ENCODE assay signal across 8 mouse cellular contexts in genomic region chr17:29237267-29237771, GRCm38 (mm10). TPM values are rescaled to one million over a fixed set of nuclear protein-coding genes. Genes with fewer than 3 reads are reported as not detected.
DNase-seq lines count a peak whose midpoint lies in the region; ATAC-seq and TF ChIP-seq lines count a peak whose summit lies in the region.

No protein-coding gene starts in this region.

- 1% methylated on average over 31 of the region's 32 CpGs for WGBS in kidney, embryonic 14.5 days
- WGBS in hindbrain, embryonic 15.5 days: under 1% methylated on average over 32 of the region's 32 CpGs
- WGBS in midbrain, postnatal 0 days: 2% methylated on average over 24 of the region's 32 CpGs

- no peak for DNase-seq in kidney, adult 9 months
- peak; percentile 52 for DNase-seq in embryo, embryonic 9.5 days (ENCODE audit: extremely low spot score)
- DNase-seq in midbrain, postnatal 0 days (ENCODE audit: low spot score): no peak
- DNase-seq in c-Kit-positive CD71-positive TER-119-positive erythroid progenitor cells, embryonic 14.5 days (ENCODE audit: low spot score): no peak
- DNase-seq in cerebellum, postnatal 36 days: no peak
- no peak for DNase-seq in left cerebral cortex, adult 11 months (ENCODE audit: low spot score)

- peak overlapping the region; percentile 99 for H3K4me2 ChIP-seq in kidney, embryonic 14.5 days (replicated peaks; ENCODE audit: low read depth, low read length)
- peak overlapping the region; percentile 98 for H3K4me2 ChIP-seq in hindbrain, embryonic 15.5 days
- peak overlapping the region; percentile 90 for H3K4me2 ChIP-seq in midbrain, postnatal 0 days (ENCODE audit: low read depth, low read length, poor library complexity, severe bottlenecking)

- TF ChIP-seq CTCF in midbrain, postnatal 0 days (IDR thresholded peaks at IDR 0.05): no peak

- H3K27me3 ChIP-seq in kidney, embryonic 14.5 days (ENCODE audit: control insufficient read depth, insufficient read depth, low read length): peaks cover 24% of the 10 kb centered on the region
- H3K27me3 ChIP-seq in hindbrain, embryonic 15.5 days: peaks cover 16% of the 10 kb centered on the region; the same call in 1 of the 2 replicates
- no peaks in the 10 kb centered on the region for H3K27me3 ChIP-seq in midbrain, postnatal 0 days (ENCODE audit: insufficient read depth, low read length)

- no peaks in the 10 kb centered on the region for H3K9me3 ChIP-seq in kidney, embryonic 14.5 days (ENCODE audit: control insufficient read depth, low read length)
- H3K9me3 ChIP-seq in hindbrain, embryonic 15.5 days: no peaks in the 10 kb centered on the region
- H3K9me3 ChIP-seq in midbrain, postnatal 0 days (ENCODE audit: low read length): no peaks in the 10 kb centered on the region

- H3K4me3 ChIP-seq in kidney, embryonic 14.5 days (ENCODE audit: low read length): peak overlapping the region; percentile 60
- H3K4me3 ChIP-seq in hindbrain, embryonic 15.5 days: peak overlapping the region; percentile 67
- H3K4me3 ChIP-seq in midbrain, postnatal 0 days (ENCODE audit: low read depth, low read length): peak overlapping the region; percentile 70

- peaks cover 10% of the 10 kb centered on the region; the same call in 1 of the 2 replicates for H3K4me1 ChIP-seq in kidney, embryonic 14.5 days (ENCODE audit: control insufficient read depth, insufficient read depth, low read length)
- H3K4me1 ChIP-seq in hindbrain, embryonic 15.5 days (replicated peaks): peaks cover 32% of the 10 kb centered on the region
- peaks cover 5% of the 10 kb centered on the region; the same call in 1 of the 2 replicates for H3K4me1 ChIP-seq in midbrain, postnatal 0 days (ENCODE audit: insufficient read depth, low read length)

- no peak for ATAC-seq in kidney, embryonic 14.5 days (ENCODE audit: low FRiP score, low TSS enrichment)
- no peak; the same call in 1 of the 2 replicates for ATAC-seq in hindbrain, embryonic 15.5 days (ENCODE audit: low FRiP score, low read depth)
- no peak for ATAC-seq in midbrain, postnatal 0 days (ENCODE audit: low FRiP score)

- H3K27ac ChIP-seq in kidney, embryonic 14.5 days (ENCODE audit: low read depth, low read length): no peak overlapping the region
- peak overlapping the region; percentile 20; the same call in 1 of the 2 replicates for H3K27ac ChIP-seq in hindbrain, embryonic 15.5 days (replicated peaks)
- peak overlapping the region; percentile 19; the same call in 1 of the 2 replicates for H3K27ac ChIP-seq in midbrain, postnatal 0 days (ENCODE audit: low read depth, low read length)

- H3K36me3 ChIP-seq in kidney, embryonic 14.5 days (ENCODE audit: control insufficient read depth, insufficient read depth, low read length): no peaks in the 10 kb centered on the region
- H3K36me3 ChIP-seq in hindbrain, embryonic 15.5 days: no peaks in the 10 kb centered on the region
- H3K36me3 ChIP-seq in midbrain, postnatal 0 days (ENCODE audit: insufficient read depth, low read length): no peaks in the 10 kb centered on the region

- peak overlapping the region; percentile 68 for H3K9ac ChIP-seq in kidney, embryonic 14.5 days (ENCODE audit: low read depth, low read length)
- H3K9ac ChIP-seq in hindbrain, embryonic 15.5 days: peak overlapping the region; percentile 68
- peak overlapping the region; percentile 89 for H3K9ac ChIP-seq in midbrain, postnatal 0 days (replicated peaks; ENCODE audit: low read length, poor library complexity, severe bottlenecking)

RNA-seq across cellular contexts. Expression of gene Cpne5, which starts 0.6 kb away (rescaled TPM):
- polyA plus RNA-seq in kidney, embryonic 14.5 days (2014; fragmentation: Nextera tagmentation; extraction: Ambion mirVana): 11.3 and 12.3 TPM in 2 replicates
- polyA plus RNA-seq in hindbrain, embryonic 15.5 days (2015; fragmentation: Nextera tagmentation; extraction: Ambion mirVana): 41.1 and 42.6 TPM in 2 replicates
- 85.1 and 86.5 TPM in 2 replicates for total RNA-seq in midbrain, postnatal 0 days (2014; rRNA removed)
- 88.9 and 90.2 TPM in 2 replicates for polyA plus RNA-seq in midbrain, postnatal 0 days (2015; fragmentation: Nextera tagmentation; extraction: Ambion mirVana)

RNA-seq across cellular contexts. Expression of gene Ppil1, which starts 26.7 kb away (rescaled TPM):
- 161 and 169 TPM in 2 replicates for polyA plus RNA-seq in kidney, embryonic 14.5 days (2014; fragmentation: Nextera tagmentation; extraction: Ambion mirVana)
- 105 and 108 TPM in 2 replicates for polyA plus RNA-seq in hindbrain, embryonic 15.5 days (2015; fragmentation: Nextera tagmentation; extraction: Ambion mirVana)
- 70.3 and 77.9 TPM in 2 replicates for total RNA-seq in midbrain, postnatal 0 days (2014; rRNA removed)
- 95.7 and 103 TPM in 2 replicates for polyA plus RNA-seq in midbrain, postnatal 0 days (2015; fragmentation: Nextera tagmentation; extraction: Ambion mirVana)

RNA-seq across cellular contexts. Expression of gene BC004004, which starts 31.3 kb away (rescaled TPM):
- polyA plus RNA-seq in kidney, embryonic 14.5 days (2014; fragmentation: Nextera tagmentation; extraction: Ambion mirVana): 59.8 and 63.3 TPM in 2 replicates
- 112 and 121 TPM in 2 replicates for polyA plus RNA-seq in hindbrain, embryonic 15.5 days (2015; fragmentation: Nextera tagmentation; extraction: Ambion mirVana)
- total RNA-seq in midbrain, postnatal 0 days (2014; rRNA removed): 120 and 128 TPM in 2 replicates
- 146 and 152 TPM in 2 replicates for polyA plus RNA-seq in midbrain, postnatal 0 days (2015; fragmentation: Nextera tagmentation; extraction: Ambion mirVana)
